Mouse (Mus musculus) liver, adult 2 months (tissue): ENCODE measurements around the gene Pdzd2.

Experiments
- CTCF ChIP-seq: fragments of 200-500 bp; IDR thresholded peaks from 2 replicates; pipeline ENCODE4 v1.5.1; 2011; ENCODE audit warnings: low read depth, low read length, control low read depth
- POLR2A ChIP-seq: fragments of 200-500 bp; IDR thresholded peaks from 2 replicates; pipeline ENCODE4 v1.6.1; 2011; ENCODE audit warnings: low read length, control low read depth; ENCODE audit not compliant: insufficient read depth; ENCODE audit errors: extremely low read depth

GRCm38 (mm10) chr15:12696889-12697288 lies 42.8 kb downstream of the Pdzd2 start:
- TF ChIP-seq POLR2A (no peak), CTCF (no peak)
